Mouse (Mus musculus): ENCODE data around the gene Slc7a6. TPM values are rescaled to one million over a fixed set of nuclear protein-coding genes. Genes with fewer than 3 reads are reported as not detected.

The Slc7a6 gene
- polyA plus RNA-seq, 1 experiment from 2014 or later, result 4.1 TPM

- no peaks in the 10 kb centered on the region for H3K27me3 ChIP-seq (ENCODE audit: control insufficient read depth, insufficient read depth, low read depth, low read length)
- H3K4me1 ChIP-seq (ENCODE audit: control insufficient read depth, low read depth, low read length), result peaks cover 15% of the 10 kb centered on the region
- no peaks in the 10 kb centered on the region for H3K9me3 ChIP-seq (replicated peaks; ENCODE audit: control insufficient read depth, low read length)
- peak within 1 kb of the TSS; percentile 80 for H3K4me2 ChIP-seq (ENCODE audit: low read depth, low read length)
- no peaks in the 10 kb centered on the region for H3K36me3 ChIP-seq (ENCODE audit: control insufficient read depth, insufficient read depth)
- peak; percentile 96 for ATAC-seq (ENCODE audit: low read depth)
- under 1% methylated on average over 38 of the region's 38 CpGs for WGBS (ENCODE audit: insufficient replicate concordance)
- peak within 1 kb of the TSS; percentile 62 for H3K9ac ChIP-seq (ENCODE audit: low read depth, low read length)
- peak within 1 kb of the TSS; percentile 72 for H3K4me3 ChIP-seq (ENCODE audit: low read depth, low read length)
- peak within 1 kb of the TSS; percentile 58 for H3K27ac ChIP-seq (ENCODE audit: low read length)
Measured at GRCm38 (mm10) chr8:106149801-106150652, 18.6 kb upstream of the Slc7a6 start, which contains the start of gene Pla2g15. Gene Pla2g15, plus strand, starts transcription at chr8:106150399.

- 15% methylated on average over 8 of the region's 8 CpGs for WGBS (ENCODE audit: insufficient replicate concordance)
- Histone ChIP-seq H3K4me2 (ENCODE audit: low read depth, low read length) (peak overlapping the region; percentile 80), H3K4me3 (ENCODE audit: low read depth, low read length) (peak overlapping the region; percentile 72), H3K9ac (ENCODE audit: low read depth, low read length) (peak overlapping the region; percentile 62), H3K9me3 (replicated peaks; ENCODE audit: control insufficient read depth, low read length) (no peaks in the 10 kb centered on the region), H3K27me3 (ENCODE audit: control insufficient read depth, insufficient read depth, low read depth, low read length) (no peaks in the 10 kb centered on the region), H3K27ac (ENCODE audit: low read length) (peak overlapping the region; percentile 25; the same call in 1 of the 2 replicates), H3K4me1 (ENCODE audit: control insufficient read depth, low read depth, low read length) (peaks cover 15% of the 10 kb centered on the region), H3K36me3 (ENCODE audit: control insufficient read depth, insufficient read depth) (no peaks in the 10 kb centered on the region)
- peak; percentile 14; the same call in 1 of the 2 replicates for ATAC-seq (ENCODE audit: low read depth)
Measured at GRCm38 (mm10) chr8:106150653-106151000, 18.0 kb upstream of the Slc7a6 start.

- 63% methylated on average over 9 of the region's 9 CpGs for WGBS (ENCODE audit: insufficient replicate concordance)
- H3K27ac ChIP-seq (ENCODE audit: low read length), result no peak overlapping the region
Measured at GRCm38 (mm10) chr8:106151041-106151440, 17.6 kb upstream of the Slc7a6 start.

GRCm38 (mm10) chr8:106152876-106153275, 15.8 kb upstream of the Slc7a6 start:
- H3K4me2 ChIP-seq (ENCODE audit: low read depth, low read length), result no peak overlapping the region
- H3K36me3 ChIP-seq (ENCODE audit: control insufficient read depth, insufficient read depth), result no peaks in the 10 kb centered on the region
- H3K27me3 ChIP-seq (ENCODE audit: control insufficient read depth, insufficient read depth, low read depth, low read length), result no peaks in the 10 kb centered on the region
- H3K4me3 ChIP-seq (ENCODE audit: low read depth, low read length), result no peak overlapping the region
- no peaks in the 10 kb centered on the region for H3K9me3 ChIP-seq (replicated peaks; ENCODE audit: control insufficient read depth, low read length)
- H3K4me1 ChIP-seq (ENCODE audit: control insufficient read depth, low read depth, low read length), result peaks cover 15% of the 10 kb centered on the region
- no peak overlapping the region for H3K27ac ChIP-seq (ENCODE audit: low read length)
- WGBS (ENCODE audit: insufficient replicate concordance), result 16% methylated on average over 4 of the region's 4 CpGs
- no peak overlapping the region for H3K9ac ChIP-seq (ENCODE audit: low read depth, low read length)
- ATAC-seq (ENCODE audit: low read depth), result no peak

More at GRCm38 (mm10) chr8:106151041-106151440, 17.6 kb upstream of the Slc7a6 start:
- no peaks in the 10 kb centered on the region for H3K9me3 ChIP-seq (replicated peaks; ENCODE audit: control insufficient read depth, low read length)
- no peak for ATAC-seq (ENCODE audit: low read depth)
- H3K27me3 ChIP-seq (ENCODE audit: control insufficient read depth, insufficient read depth, low read depth, low read length), result no peaks in the 10 kb centered on the region
- no peaks in the 10 kb centered on the region for H3K36me3 ChIP-seq (ENCODE audit: control insufficient read depth, insufficient read depth)
- peaks cover 15% of the 10 kb centered on the region for H3K4me1 ChIP-seq (ENCODE audit: control insufficient read depth, low read depth, low read length)
- H3K4me2 ChIP-seq (ENCODE audit: low read depth, low read length), result peak overlapping the region; percentile 80
- H3K4me3 ChIP-seq (ENCODE audit: low read depth, low read length), result peak overlapping the region; percentile 72
- no peak overlapping the region; the same call in 1 of the 2 replicates for H3K9ac ChIP-seq (ENCODE audit: low read depth, low read length)

GRCm38 (mm10) chr8:106157419-106157818, 11.2 kb upstream of the Slc7a6 start:
- Histone ChIP-seq H3K4me3 (ENCODE audit: low read depth, low read length) (no peak overlapping the region), H3K36me3 (ENCODE audit: control insufficient read depth, insufficient read depth) (no peaks in the 10 kb centered on the region), H3K27ac (ENCODE audit: low read length) (no peak overlapping the region), H3K4me1 (ENCODE audit: control insufficient read depth, low read depth, low read length) (peaks cover 6% of the 10 kb centered on the region), H3K9me3 (replicated peaks; ENCODE audit: control insufficient read depth, low read length) (no peaks in the 10 kb centered on the region), H3K9ac (ENCODE audit: low read depth, low read length) (no peak overlapping the region), H3K4me2 (ENCODE audit: low read depth, low read length) (no peak overlapping the region), H3K27me3 (ENCODE audit: control insufficient read depth, insufficient read depth, low read depth, low read length) (no peaks in the 10 kb centered on the region)
- 26% methylated on average over 1 of the region's 1 CpGs for WGBS (ENCODE audit: insufficient replicate concordance)
- no peak for ATAC-seq (ENCODE audit: low read depth)

GRCm38 (mm10) chr8:106158381-106158780, 10.3 kb upstream of the Slc7a6 start:
- no peaks in the 10 kb centered on the region for H3K36me3 ChIP-seq (ENCODE audit: control insufficient read depth, insufficient read depth)
- H3K9ac ChIP-seq (ENCODE audit: low read depth, low read length), result no peak overlapping the region
- H3K4me3 ChIP-seq (ENCODE audit: low read depth, low read length), result no peak overlapping the region
- 80% methylated on average over 10 of the region's 10 CpGs for WGBS (ENCODE audit: insufficient replicate concordance)
- H3K27ac ChIP-seq (ENCODE audit: low read length), result no peak overlapping the region
- H3K27me3 ChIP-seq (ENCODE audit: control insufficient read depth, insufficient read depth, low read depth, low read length), result no peaks in the 10 kb centered on the region
- no peak for ATAC-seq (ENCODE audit: low read depth)
- H3K4me1 ChIP-seq (ENCODE audit: control insufficient read depth, low read depth, low read length), result peaks cover 3% of the 10 kb centered on the region
- no peaks in the 10 kb centered on the region for H3K9me3 ChIP-seq (replicated peaks; ENCODE audit: control insufficient read depth, low read length)
- H3K4me2 ChIP-seq (ENCODE audit: low read depth, low read length), result no peak overlapping the region

- H3K36me3 ChIP-seq (ENCODE audit: control insufficient read depth, insufficient read depth), result no peaks in the 10 kb centered on the region
- H3K9ac ChIP-seq (ENCODE audit: low read depth, low read length), result no peak overlapping the region
- no peak overlapping the region for H3K27ac ChIP-seq (ENCODE audit: low read length)
- no peaks in the 10 kb centered on the region for H3K4me1 ChIP-seq (ENCODE audit: control insufficient read depth, low read depth, low read length)
- H3K4me3 ChIP-seq (ENCODE audit: low read depth, low read length), result no peak overlapping the region
- H3K4me2 ChIP-seq (ENCODE audit: low read depth, low read length), result no peak overlapping the region
- WGBS (ENCODE audit: insufficient replicate concordance), result 83% methylated on average over 6 of the region's 6 CpGs
- ATAC-seq (ENCODE audit: low read depth), result no peak
- no peaks in the 10 kb centered on the region for H3K9me3 ChIP-seq (replicated peaks; ENCODE audit: control insufficient read depth, low read length)
- no peaks in the 10 kb centered on the region for H3K27me3 ChIP-seq (ENCODE audit: control insufficient read depth, insufficient read depth, low read depth, low read length)
Measured at GRCm38 (mm10) chr8:106159876-106160275, 8.8 kb upstream of the Slc7a6 start.

GRCm38 (mm10) chr8:106163251-106163650, 5.4 kb upstream of the Slc7a6 start:
- Histone ChIP-seq H3K27me3 (ENCODE audit: control insufficient read depth, insufficient read depth, low read depth, low read length) (peaks cover 3% of the 10 kb centered on the region; the same call in 1 of the 2 replicates), H3K9ac (ENCODE audit: low read depth, low read length) (no peak overlapping the region)
- WGBS (ENCODE audit: insufficient replicate concordance), result 79% methylated on average over 9 of the region's 9 CpGs

GRCm38 (mm10) chr8:106165460-106165859, 3.2 kb upstream of the Slc7a6 start:
- H3K36me3 ChIP-seq (ENCODE audit: control insufficient read depth, insufficient read depth), result no peaks in the 10 kb centered on the region
- no peak for ATAC-seq (ENCODE audit: low read depth)
- no peak overlapping the region for H3K9ac ChIP-seq (ENCODE audit: low read depth, low read length)
- no peaks in the 10 kb centered on the region for H3K9me3 ChIP-seq (replicated peaks; ENCODE audit: control insufficient read depth, low read length)
- peaks cover 17% of the 10 kb centered on the region for H3K4me1 ChIP-seq (ENCODE audit: control insufficient read depth, low read depth, low read length)
- 26% methylated on average over 4 of the region's 4 CpGs for WGBS (ENCODE audit: insufficient replicate concordance)
- H3K27ac ChIP-seq (ENCODE audit: low read length), result no peak overlapping the region
- H3K27me3 ChIP-seq (ENCODE audit: control insufficient read depth, insufficient read depth, low read depth, low read length), result peaks cover 9% of the 10 kb centered on the region
- no peak overlapping the region for H3K4me2 ChIP-seq (ENCODE audit: low read depth, low read length)
- H3K4me3 ChIP-seq (ENCODE audit: low read depth, low read length), result no peak overlapping the region

More at GRCm38 (mm10) chr8:106163251-106163650, 5.4 kb upstream of the Slc7a6 start:
- Histone ChIP-seq H3K36me3 (ENCODE audit: control insufficient read depth, insufficient read depth) (no peaks in the 10 kb centered on the region), H3K4me2 (ENCODE audit: low read depth, low read length) (no peak overlapping the region), H3K4me1 (ENCODE audit: control insufficient read depth, low read depth, low read length) (peaks cover 3% of the 10 kb centered on the region), H3K27ac (ENCODE audit: low read length) (no peak overlapping the region), H3K9me3 (replicated peaks; ENCODE audit: control insufficient read depth, low read length) (no peaks in the 10 kb centered on the region), H3K4me3 (ENCODE audit: low read depth, low read length) (no peak overlapping the region)
- no peak for ATAC-seq (ENCODE audit: low read depth)

All from liver, embryonic 16.5 days (tissue).